Mouse (Mus musculus): Measurements from ENCODE around the gene Zmym2.

Gene Zmym2

DNA sequence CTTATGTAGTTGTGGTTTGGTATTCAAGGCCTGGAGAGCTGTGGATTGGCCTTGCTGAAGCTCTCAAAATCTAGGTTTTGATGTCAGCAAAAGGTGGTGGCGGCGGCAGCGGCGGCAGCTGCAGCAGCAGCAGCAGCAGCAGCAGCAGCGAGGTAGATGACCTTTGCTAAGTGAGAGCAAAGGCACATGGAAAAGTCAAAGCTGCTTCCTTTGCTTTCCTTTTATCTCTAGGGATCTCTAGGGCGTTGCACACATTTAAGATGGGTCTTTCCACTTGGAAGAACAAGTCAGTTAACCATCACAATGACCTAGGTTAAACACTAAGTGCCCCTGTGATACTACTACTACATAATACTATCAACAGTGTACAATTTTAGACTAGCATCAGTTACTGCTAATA, 49.0 kb downstream of the Zmym2 start:
- no peak for DNase-seq

DNA sequence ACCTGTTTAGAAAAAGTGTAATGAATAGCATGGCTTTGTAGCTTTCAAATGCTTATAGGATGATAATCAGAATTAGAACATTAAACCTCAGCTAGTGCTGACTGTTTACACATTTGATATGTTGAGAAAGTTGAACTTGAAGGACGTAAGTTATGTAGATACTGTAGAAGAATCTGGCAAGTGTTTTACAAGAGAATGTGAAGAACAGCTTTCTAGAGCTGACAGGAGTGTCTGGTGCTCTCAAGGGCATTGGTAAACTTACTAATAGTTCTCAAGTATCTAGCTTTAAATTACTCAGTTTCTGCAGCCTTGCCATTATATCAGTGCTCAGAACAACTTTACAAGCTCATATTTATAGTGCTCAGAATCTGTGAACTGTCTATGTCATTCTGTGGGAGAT, 53.5 kb downstream of the Zmym2 start:
- DNase-seq: no peak

DNA sequence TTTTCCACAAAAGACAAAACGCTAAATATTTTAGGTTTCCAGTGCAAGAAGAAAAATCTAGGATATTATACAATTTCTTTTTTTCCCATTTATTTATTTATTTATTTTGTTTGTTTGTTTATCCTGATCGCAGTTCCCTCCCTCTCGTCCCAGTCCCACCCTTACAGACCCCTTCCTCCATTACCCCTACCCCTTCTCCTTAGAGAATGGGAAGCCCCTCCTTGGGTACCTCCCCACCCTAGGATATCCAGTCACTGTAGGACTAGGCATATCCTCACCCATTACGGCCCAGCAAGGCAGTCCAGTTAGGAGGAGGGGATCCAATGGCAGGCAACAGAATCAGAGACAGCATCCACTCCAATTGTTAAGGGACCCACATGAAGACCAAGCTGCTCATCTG, 66.5 kb downstream of the Zmym2 start:
- DNase-seq: no peak

DNA sequence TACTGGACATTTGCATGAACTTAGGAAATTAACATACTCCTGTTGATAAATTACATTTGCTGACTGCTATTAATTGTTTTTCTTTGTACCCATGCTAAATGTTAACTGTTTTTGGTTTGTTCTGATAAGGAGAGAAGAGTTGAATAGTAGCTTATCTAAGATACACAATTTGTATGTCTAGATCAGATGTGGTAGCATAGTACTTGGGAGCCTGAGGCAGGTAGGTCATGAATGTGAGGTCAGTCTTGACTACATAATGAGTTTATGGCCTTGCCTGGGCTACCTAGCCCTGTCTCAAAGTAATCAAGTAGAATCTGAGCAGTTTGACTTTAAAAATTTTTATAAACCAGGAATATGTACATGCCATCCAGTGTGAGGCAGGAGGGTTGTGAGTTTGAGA, 67.9 kb downstream of the Zmym2 start:
- DNase-seq: no peak

DNA sequence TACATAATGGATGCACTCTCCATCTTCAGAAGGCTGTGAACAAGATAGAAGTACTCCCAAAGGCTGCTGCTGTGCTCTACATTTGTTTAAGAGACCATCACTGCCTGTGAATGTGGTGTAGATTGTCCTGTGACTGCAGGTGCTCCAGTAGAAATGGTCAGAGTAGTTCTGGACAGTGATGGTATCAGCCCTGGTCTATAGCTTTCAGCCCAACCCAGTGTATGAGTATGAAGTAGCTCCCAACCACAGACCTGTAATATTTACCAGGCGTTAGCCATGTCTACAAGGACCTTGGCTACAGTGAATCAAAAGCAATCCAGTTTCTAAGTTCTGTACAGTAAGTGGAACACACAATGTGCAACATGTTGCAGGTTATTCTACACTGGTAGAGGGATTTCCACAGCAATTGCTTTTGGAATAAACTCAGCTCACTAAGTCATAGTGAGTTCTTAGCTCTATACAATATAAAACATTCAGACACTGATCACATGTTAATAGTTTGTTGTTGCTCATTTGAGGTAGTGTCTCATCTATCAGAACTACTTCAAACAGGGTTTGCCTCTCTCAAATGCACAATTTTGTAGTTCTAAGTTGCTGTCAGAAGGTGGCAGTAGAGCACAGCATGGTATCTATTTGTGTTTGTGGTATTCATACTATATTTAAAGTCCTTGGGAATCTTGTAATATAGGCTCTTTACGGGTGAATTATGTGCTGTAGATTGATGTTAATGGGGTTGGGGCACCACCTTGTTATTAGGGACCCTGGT, 77.7 kb downstream of the Zmym2 start:
- peak; percentile 37 for DNase-seq

DNA sequence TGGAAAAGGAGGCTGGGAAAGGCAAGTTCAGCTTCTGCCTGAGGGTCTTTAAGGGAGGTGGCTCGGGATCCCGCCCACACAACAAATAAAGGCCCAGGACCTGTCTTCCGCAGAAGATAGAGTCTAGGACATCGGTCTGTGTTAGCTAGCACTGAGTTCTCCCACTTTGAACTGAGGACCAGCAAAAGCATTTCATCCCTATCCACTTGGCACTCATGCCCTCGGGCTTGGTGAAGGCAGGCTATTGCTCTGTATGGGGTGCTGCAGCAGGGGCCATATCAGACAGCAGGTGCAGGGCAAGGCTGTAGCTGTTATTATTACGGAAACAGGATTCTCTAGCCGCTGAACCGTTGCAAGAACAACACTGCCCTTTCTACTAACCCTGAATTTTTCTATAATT, 83.2 kb downstream of the Zmym2 start:
- DNase-seq: no peak

DNA sequence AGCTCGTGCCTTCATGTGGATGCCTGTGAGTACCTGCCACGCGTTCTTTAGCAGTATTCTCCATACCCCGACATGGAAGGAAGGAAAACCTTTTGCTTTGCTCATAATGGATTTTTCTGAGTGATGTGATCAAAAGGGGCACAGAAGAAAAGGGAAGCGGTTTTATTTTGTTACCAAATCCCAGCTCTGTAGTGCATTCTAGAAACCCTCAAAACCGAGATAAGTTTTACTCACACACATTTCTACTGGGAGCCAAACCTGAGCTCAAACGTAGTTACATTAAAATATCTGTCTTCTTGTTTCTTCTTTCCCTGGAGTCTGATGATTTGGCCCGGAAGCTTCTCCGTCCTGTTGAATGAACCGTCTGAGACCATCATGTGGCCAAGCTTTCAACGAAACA, 83.7 kb downstream of the Zmym2 start:
- no peak for DNase-seq

DNA sequence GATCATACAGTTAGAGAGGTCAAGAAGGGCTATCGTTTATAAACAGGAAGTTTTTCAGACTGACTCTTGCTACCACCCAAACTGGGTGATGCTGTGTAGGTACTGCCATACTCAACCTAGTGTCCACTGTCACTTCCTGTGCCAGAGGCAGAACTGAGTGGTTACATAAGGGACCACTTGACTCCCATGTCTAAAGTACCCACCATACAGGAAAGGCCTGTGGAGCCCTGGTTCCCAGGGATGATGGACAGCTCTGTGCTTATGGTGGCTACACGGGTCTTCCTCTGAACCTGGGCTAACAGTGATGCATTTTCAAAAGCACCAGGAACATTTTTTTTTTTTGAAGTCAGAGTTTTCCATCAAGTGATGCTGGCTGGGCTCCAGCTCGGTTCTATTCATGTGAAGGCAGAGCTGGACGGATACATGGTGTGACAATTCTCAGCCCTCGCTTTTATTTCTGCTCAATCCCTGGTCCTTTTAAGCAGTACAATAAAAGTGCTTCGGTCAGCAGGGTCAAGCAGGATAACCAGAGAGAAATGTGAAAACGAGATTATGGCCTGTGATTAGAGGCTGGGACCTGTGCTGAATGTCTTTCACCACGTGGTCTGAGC, 91.7 kb downstream of the Zmym2 start:
- DNase-seq: no peak

DNA sequence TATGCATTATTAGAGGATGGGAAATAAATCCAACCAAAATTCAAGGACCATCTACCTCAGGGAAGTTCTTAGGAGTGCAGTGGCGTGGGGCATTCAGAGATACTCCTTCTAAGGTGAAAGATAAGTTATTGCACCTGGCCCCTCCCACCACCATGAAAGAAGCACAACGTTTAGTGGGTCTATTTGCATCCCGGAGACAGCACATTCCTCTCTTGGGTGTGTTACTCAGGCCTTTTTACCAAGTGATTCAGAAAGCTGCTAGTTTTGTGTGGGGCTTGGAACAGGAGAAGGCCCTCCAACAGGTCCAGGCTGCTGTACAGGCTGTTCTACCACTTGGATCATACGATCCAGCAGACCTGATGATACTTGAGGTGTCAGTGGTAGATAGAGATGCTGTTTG, 102.2 kb downstream of the Zmym2 start:
- no peak for DNase-seq

Data from kidney, postnatal 14 days (tissue).